Comparison of ENCODE assay signal across 29 mouse cellular contexts in the genomic region with DNA sequence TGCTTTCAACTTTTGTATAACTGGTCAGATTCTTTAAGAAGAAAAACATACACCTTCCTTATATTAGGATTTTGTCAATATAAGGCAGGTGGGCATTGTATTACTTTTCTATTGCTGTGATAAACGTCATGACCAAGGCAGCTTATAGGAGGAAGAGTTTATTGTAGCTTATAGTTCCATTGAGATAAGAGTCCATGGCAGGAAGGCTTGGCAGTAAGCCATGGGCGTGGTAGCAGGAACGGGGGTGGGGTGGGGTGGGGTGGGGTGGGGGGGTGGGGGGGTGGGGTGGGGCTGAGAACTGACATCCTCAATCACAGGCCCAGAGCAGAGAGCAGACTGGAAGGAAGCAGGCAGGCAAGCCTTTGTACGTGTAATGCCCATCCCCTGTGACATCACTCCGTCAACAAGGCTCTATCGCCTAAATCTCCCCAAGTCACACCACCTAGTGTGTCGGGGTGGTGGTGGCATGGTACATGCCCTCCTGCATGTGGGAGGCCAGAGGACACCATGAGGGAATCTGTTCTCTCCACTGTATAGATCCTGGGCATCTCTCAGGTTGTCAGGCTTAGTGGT. TPM values are rescaled to one million over a fixed set of nuclear protein-coding genes. Genes with fewer than 3 reads are reported as not detected.
DNase-seq lines count a peak whose midpoint lies in the region; ATAC-seq and TF ChIP-seq lines count a peak whose summit lies in the region.
"Had no signal": no experiment of that assay in that cellular context is flagged by ENCODE, and none has a peak within 500 bp of the region (broad histone marks: within the 10 kb centered on the region; RNA-seq: fewer than 3 reads in every experiment).

No protein-coding gene starts in this region.

- no peak overlapping the region for H3K4me2 ChIP-seq in midbrain, embryonic 16.5 days (ENCODE audit: low read length)
- no peak overlapping the region for H3K4me2 ChIP-seq in intestine, postnatal 0 days (replicated peaks; ENCODE audit: low read depth)
- H3K4me2 ChIP-seq: embryonic facial prominence, embryonic 12.5 days; forebrain, embryonic 15.5 days; heart, embryonic 12.5 days; hindbrain, embryonic 14.5 days; liver, embryonic 13.5 days; midbrain, embryonic 15.5 days had no signal

- no peak for TF ChIP-seq RAD21 in MEL (IDR thresholded peaks at IDR 0.05; ENCODE audit: low read depth, low read length)

- WGBS in midbrain, embryonic 16.5 days: 83% methylated on average over 7 of the region's 7 CpGs
- WGBS in midbrain, embryonic 10.5 days: 91% methylated on average over 7 of the region's 7 CpGs
- WGBS in intestine, postnatal 0 days: 38% methylated on average over 7 of the region's 7 CpGs

- no peak for TF ChIP-seq POLR2A in MEL (IDR thresholded peaks at IDR 0.05; ENCODE audit: control insufficient read depth in 1 of 2, insufficient read depth in 1 of 2, low read depth in 1 of 2, low read length in 2 of 2, poor library complexity in 1 of 2)

- H3K79me2 ChIP-seq in MEL (ENCODE audit: control insufficient read depth, insufficient read depth, low read length, poor library complexity): peaks cover 4% of the 10 kb centered on the region; the same call in 1 of the 2 replicates

- peak; percentile 9 to 57; a peak in 3 of 4 replicates for TF ChIP-seq EP300 in MEL (IDR thresholded peaks at IDR 0.05; ENCODE audit: low read depth in 1 of 2, low read length in 2 of 2)

- no peak for TF ChIP-seq CTCF in MEL (IDR thresholded peaks at IDR 0.05 in 2 of 3, conservative IDR thresholded peaks at IDR 0.05 in 1 of 3; ENCODE audit: control insufficient read depth in 1 of 3, insufficient read depth in 1 of 3, low read depth in 2 of 3, low read length in 3 of 3, poor library complexity in 1 of 3, severe bottlenecking in 1 of 3)
- no peak for TF ChIP-seq CTCF in intestine, postnatal 0 days (IDR thresholded peaks at IDR 0.05; ENCODE audit: low read depth)

- no peaks in the 10 kb centered on the region for H3K9me3 ChIP-seq in midbrain, embryonic 16.5 days (replicated peaks; ENCODE audit: control insufficient read depth, low read length, poor library complexity, severe bottlenecking)
- no peaks in the 10 kb centered on the region for H3K9me3 ChIP-seq in midbrain, embryonic 10.5 days (replicated peaks)
- no peaks in the 10 kb centered on the region for H3K9me3 ChIP-seq in MEL (replicated peaks; ENCODE audit: insufficient read depth, low read length)
- H3K9me3 ChIP-seq in intestine, postnatal 0 days (ENCODE audit: control insufficient read depth): no peaks in the 10 kb centered on the region
- H3K9me3 ChIP-seq: embryonic facial prominence, embryonic 12.5 days; forebrain, embryonic 15.5 days; heart, embryonic 12.5 days; liver, embryonic 13.5 days; midbrain, embryonic 15.5 days had no signal

- H3K9ac ChIP-seq in midbrain, embryonic 16.5 days (ENCODE audit: low read depth, low read length): no peak overlapping the region
- no peak overlapping the region for H3K9ac ChIP-seq in MEL (ENCODE audit: control insufficient read depth, low read depth, low read length, poor library complexity, severe bottlenecking)
- H3K9ac ChIP-seq in intestine, postnatal 0 days (ENCODE audit: low read depth, low read length): no peak overlapping the region
- H3K9ac ChIP-seq: embryonic facial prominence, embryonic 12.5 days; forebrain, embryonic 15.5 days; heart, embryonic 12.5 days; hindbrain, embryonic 14.5 days; liver, embryonic 13.5 days; midbrain, embryonic 15.5 days had no signal

- no peaks in the 10 kb centered on the region for H3K36me3 ChIP-seq in midbrain, embryonic 16.5 days (ENCODE audit: control insufficient read depth, insufficient read depth, low read length)
- peaks cover 19% of the 10 kb centered on the region for H3K36me3 ChIP-seq in midbrain, embryonic 10.5 days
- H3K36me3 ChIP-seq in MEL (ENCODE audit: control insufficient read depth in 1 of 2, insufficient read depth in 2 of 2, low read length in 2 of 2): peaks cover 0 to 10% of the 10 kb centered on the region in 2 experiments; a peak in 2 of 4 replicates
- no peaks in the 10 kb centered on the region for H3K36me3 ChIP-seq in intestine, postnatal 0 days (ENCODE audit: control insufficient read depth, insufficient read depth)
- H3K36me3 ChIP-seq: embryonic facial prominence, embryonic 12.5 days; forebrain, embryonic 15.5 days; liver, embryonic 13.5 days; midbrain, embryonic 15.5 days had no signal

- no peak for DNase-seq in midbrain, embryonic 10.5 days (ENCODE audit: low spot score)
- peak; percentile 72 for DNase-seq in MEL (ENCODE audit: low read depth, low spot score)
- DNase-seq in urinary bladder, adult 18-20 months (ENCODE audit: low spot score in 2 of 2): no peak
- DNase-seq in thymus, postnatal 10 days (ENCODE audit: low spot score in 2 of 2): no peak
- DNase-seq: B cell, adult 2 months; cerebellum, adult 9-10 months; embryo, embryonic 11 days; gastrocnemius, adult 2 months; gastrocnemius, postnatal 36 days; heart, adult 2 months; heart, postnatal 10 days; kidney, adult 8-10 months; kidney, postnatal 4 days; layer of hippocampus, postnatal 36 days; left cerebral cortex, postnatal 4 days; liver, embryonic 13.5 days; lung, adult 2 months; lung, postnatal 10 days had no signal

- 0 out of 2 replicates have a peak, but pooled peaks have one; percentile 25 for ATAC-seq in midbrain, embryonic 16.5 days
- peak; percentile 76 for ATAC-seq in intestine, postnatal 0 days
- ATAC-seq in megakaryocyte-erythroid progenitor cell, adult 5-6 weeks (replicated peaks; ENCODE audit: low FRiP score, low TSS enrichment, poor library complexity, severe bottlenecking): no peak
- ATAC-seq: activated CD4-positive, CD25-positive, alpha-beta regulatory T cell, adult 4 months; midbrain, embryonic 15.5 days had no signal

- no peak overlapping the region for H3K4me3 ChIP-seq in midbrain, embryonic 16.5 days (ENCODE audit: low read depth, low read length)
- no peak overlapping the region for H3K4me3 ChIP-seq in midbrain, embryonic 10.5 days
- no peak overlapping the region for H3K4me3 ChIP-seq in MEL (ENCODE audit: control insufficient read depth in 1 of 2, insufficient read depth in 1 of 2, low read depth in 2 of 2, low read length in 2 of 2)
- H3K4me3 ChIP-seq in intestine, postnatal 0 days (ENCODE audit: low read depth, low read length): no peak overlapping the region
- H3K4me3 ChIP-seq: embryonic facial prominence, embryonic 12.5 days; forebrain, embryonic 15.5 days; gastrocnemius, adult 2 months; heart, adult 2 months; heart, embryonic 12.5 days; liver, embryonic 13.5 days; midbrain, embryonic 15.5 days had no signal

- no peaks in the 10 kb centered on the region for H3K27me3 ChIP-seq in midbrain, embryonic 16.5 days (ENCODE audit: control insufficient read depth, insufficient read depth, low read depth, low read length)
- H3K27me3 ChIP-seq in midbrain, embryonic 10.5 days (ENCODE audit: low read depth, poor library complexity, severe bottlenecking): no peaks in the 10 kb centered on the region
- H3K27me3 ChIP-seq in MEL (ENCODE audit: control insufficient read depth in 1 of 2, insufficient read depth in 2 of 2, low read length in 2 of 2): no peaks in the 10 kb centered on the region
- H3K27me3 ChIP-seq in intestine, postnatal 0 days (replicated peaks; ENCODE audit: control insufficient read depth, insufficient read depth, low read length): no peaks in the 10 kb centered on the region
- H3K27me3 ChIP-seq: embryonic facial prominence, embryonic 12.5 days; forebrain, embryonic 15.5 days; heart, embryonic 12.5 days; liver, embryonic 13.5 days; midbrain, embryonic 15.5 days had no signal

- H3K27ac ChIP-seq in midbrain, embryonic 16.5 days (ENCODE audit: low read length): no peak overlapping the region
- no peak overlapping the region for H3K27ac ChIP-seq in midbrain, embryonic 10.5 days (replicated peaks)
- H3K27ac ChIP-seq in MEL (ENCODE audit: control insufficient read depth, low read depth, low read length): no peak overlapping the region
- H3K27ac ChIP-seq in intestine, postnatal 0 days (ENCODE audit: low read depth, low read length): no peak overlapping the region
- H3K27ac ChIP-seq: embryonic facial prominence, embryonic 12.5 days; forebrain, embryonic 15.5 days; gastrocnemius, adult 2 months; heart, adult 2 months; hindbrain, embryonic 14.5 days; kidney, postnatal 0 days; liver, embryonic 13.5 days; macrophage; midbrain, embryonic 15.5 days had no signal

- no peaks in the 10 kb centered on the region for H3K4me1 ChIP-seq in midbrain, embryonic 16.5 days (ENCODE audit: control insufficient read depth, insufficient read depth, low read length)
- peaks cover 3% of the 10 kb centered on the region; the same call in 1 of the 2 replicates for H3K4me1 ChIP-seq in midbrain, embryonic 10.5 days
- peaks cover 3 to 15% of the 10 kb centered on the region in 2 experiments for H3K4me1 ChIP-seq in MEL (ENCODE audit: control insufficient read depth in 1 of 2, insufficient read depth in 2 of 2, low read length in 2 of 2)
- H3K4me1 ChIP-seq in intestine, postnatal 0 days (replicated peaks; ENCODE audit: control insufficient read depth, insufficient read depth, low read length): no peaks in the 10 kb centered on the region

TF ChIP-seq in MEL, 35 proteins besides CTCF, POLR2A, EP300 and RAD21 (continues in another document):
- peak; percentile 48; the same call in 1 of the 2 replicates for TF ChIP-seq SIN3A (IDR thresholded peaks at IDR 0.05; ENCODE audit: low read length)
- TF ChIP-seq ETS1 (IDR thresholded peaks at IDR 0.05; ENCODE audit: low read depth, low read length): peak; percentile 56; the same call in 1 of the 2 replicates

RNA-seq across cellular contexts. Expression of gene Ak4, which starts 24.4 kb away (rescaled TPM):
- polyA plus RNA-seq in midbrain, embryonic 16.5 days (2015; fragmentation: Nextera tagmentation; extraction: Ambion mirVana): 9.0 and 9.2 TPM in 2 replicates
- polyA plus RNA-seq in midbrain, embryonic 10.5 days (2016; fragmentation: Nextera tagmentation; extraction: Ambion mirVana): 35.7 and 47.8 TPM in 2 replicates
- total RNA-seq in MEL (2012; rRNA removed): 18.3 and 21.2 TPM in 2 replicates
- polyA plus RNA-seq in MEL (2012; ENCODE audit: insufficient read depth in 1 of 2, insufficient read length in 2 of 2, low read depth in 1 of 2, low replicate concordance in 2 of 2, missing spikeins in 1 of 2): 10 to 100 TPM in 1 of 2 experiments, not detected in 1; 25.4 TPM
- polyA plus RNA-seq in intestine, postnatal 0 days (2015; fragmentation: Nextera tagmentation; extraction: Ambion mirVana): 1.6 and 2.0 TPM in 2 replicates
- 0.07 TPM in 1 of 2 replicates, not detected in the other for total RNA-seq in megakaryocyte-erythroid progenitor cell, adult 5-6 weeks (2014; fragmentation: Nextera tagmentation)
- 0.61 and 1.9 TPM in 2 replicates for total RNA-seq in megakaryocyte-erythroid progenitor cell, adult 5-6 weeks (2017)

RNA-seq across cellular contexts. Expression of gene Dnajc6, which starts 52.9 kb away (rescaled TPM):
- polyA plus RNA-seq in midbrain, embryonic 16.5 days (2015; fragmentation: Nextera tagmentation; extraction: Ambion mirVana): 62.0 and 77.1 TPM in 2 replicates
- polyA plus RNA-seq in midbrain, embryonic 10.5 days (2016; fragmentation: Nextera tagmentation; extraction: Ambion mirVana): 1.2 and 3.0 TPM in 2 replicates
- total RNA-seq in MEL (2012; rRNA removed): 20.2 and 26.4 TPM in 2 replicates
- polyA plus RNA-seq in MEL (2012; ENCODE audit: insufficient read depth in 1 of 2, insufficient read length in 2 of 2, low read depth in 1 of 2, low replicate concordance in 2 of 2, missing spikeins in 1 of 2): 10 to 100 TPM in 1 of 2 experiments, not detected in 1; 15.0 TPM
- polyA plus RNA-seq in intestine, postnatal 0 days (2015; fragmentation: Nextera tagmentation; extraction: Ambion mirVana): 0.98 and 1.2 TPM in 2 replicates
- total RNA-seq in megakaryocyte-erythroid progenitor cell, adult 5-6 weeks (2014; fragmentation: Nextera tagmentation): 35.2 and 35.5 TPM in 2 replicates
- total RNA-seq in megakaryocyte-erythroid progenitor cell, adult 5-6 weeks (2017): 40.5 and 40.8 TPM in 2 replicates
- polyA plus RNA-seq: macrophage had no signal
